Mouse (Mus musculus) lung, postnatal 10 days (tissue): Measurements from ENCODE around the gene Tpsg1.

Experiments used
- DNase-seq: peaks from one replicate; pipeline ENCODE4 v3.0.0; 2021

Gene Tpsg1

DNA sequence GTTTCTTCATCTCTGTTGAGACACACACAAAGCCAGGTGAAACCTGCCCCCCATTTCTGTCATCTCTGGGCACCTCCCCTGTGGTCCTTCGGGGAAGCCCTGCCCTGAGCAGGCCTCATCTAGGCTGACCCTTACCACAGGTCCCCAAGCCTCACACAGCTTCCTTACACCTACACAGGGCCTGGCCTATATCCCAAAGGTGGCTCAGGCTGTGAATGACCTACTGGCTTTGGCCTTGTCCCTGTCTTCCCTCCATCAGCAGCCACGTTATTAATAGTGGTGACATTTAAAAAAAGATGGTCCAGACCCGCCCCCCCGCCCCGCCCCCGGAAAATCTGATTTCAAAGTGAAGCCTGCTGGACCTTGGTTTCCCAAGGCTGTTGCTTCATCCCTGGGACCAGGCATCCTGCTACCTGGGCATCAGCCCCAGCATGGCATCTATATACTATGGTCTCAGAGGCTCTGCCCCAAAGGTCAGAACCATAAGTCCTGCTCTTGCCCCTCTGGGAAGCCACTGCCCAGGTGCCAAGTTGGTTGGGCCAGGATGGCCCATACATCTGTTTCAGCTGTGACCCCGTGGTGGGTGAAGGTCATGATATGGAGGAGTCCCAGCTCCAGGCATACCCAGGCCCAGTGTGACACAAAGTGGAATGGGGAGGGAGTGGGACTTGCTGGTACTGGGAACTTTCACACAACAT is 39.4 kb downstream of the Tpsg1 start:
- DNase-seq, result no peak

DNA sequence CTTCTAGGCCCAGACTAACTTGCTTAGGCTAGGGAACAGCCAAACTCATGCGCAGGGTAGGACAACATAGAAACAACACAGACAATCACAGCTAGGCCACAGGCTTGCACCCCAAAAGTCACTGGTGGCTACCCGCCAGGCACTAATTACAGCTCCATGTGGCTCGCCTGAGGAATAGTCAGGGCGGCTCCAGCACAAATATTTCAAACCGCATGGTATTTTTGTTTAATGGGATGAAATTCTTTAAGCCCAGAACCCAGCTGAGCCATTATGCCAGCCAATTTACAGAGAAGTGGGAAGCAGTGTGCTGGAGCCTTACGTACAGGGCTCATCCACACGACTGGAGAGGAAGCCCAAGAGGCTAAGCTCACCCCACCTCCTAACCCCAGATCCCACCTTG is 40.5 kb downstream of the Tpsg1 start:
- DNase-seq, result no peak

DNA sequence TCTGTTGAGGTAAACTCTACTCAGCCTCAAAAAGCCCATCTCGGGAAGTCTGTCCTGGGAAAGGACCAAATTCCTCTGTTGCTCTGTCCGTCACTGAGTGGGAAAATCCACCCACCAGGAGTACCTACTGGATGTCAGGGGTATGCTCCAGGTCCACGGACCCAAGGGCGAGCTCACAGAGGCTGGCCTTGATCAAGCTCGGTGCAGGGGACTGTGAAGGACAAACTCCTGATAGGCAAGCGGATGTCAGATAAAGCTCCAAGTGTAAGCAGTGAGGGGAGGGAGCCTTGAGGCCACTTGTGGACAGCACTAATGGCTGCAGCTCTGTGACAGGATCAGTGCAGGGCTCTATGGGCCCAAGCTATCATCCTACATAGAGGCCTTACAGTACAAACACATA is 41.1 kb downstream of the Tpsg1 start:
- DNase-seq, result no peak

DNA sequence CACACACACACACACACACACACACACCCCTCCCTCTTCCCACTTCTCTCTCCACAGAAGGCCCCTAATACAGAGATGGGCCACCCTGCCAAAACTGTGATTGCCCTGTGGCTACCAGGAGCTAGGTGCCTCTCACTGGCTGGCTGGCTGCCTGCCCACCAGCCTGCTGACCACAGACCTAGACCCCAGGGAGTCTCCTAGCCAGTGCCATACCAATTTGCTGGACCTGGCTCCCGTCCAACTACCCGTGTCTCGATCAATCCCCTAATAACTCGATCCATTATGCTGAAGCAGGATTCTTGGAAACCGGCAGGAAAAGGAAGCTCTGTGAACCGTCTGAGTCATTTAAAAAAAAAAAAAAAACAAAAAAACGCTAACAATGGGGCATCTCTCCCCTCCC is 41.7 kb downstream of the Tpsg1 start:
- DNase-seq, result no peak

DNA sequence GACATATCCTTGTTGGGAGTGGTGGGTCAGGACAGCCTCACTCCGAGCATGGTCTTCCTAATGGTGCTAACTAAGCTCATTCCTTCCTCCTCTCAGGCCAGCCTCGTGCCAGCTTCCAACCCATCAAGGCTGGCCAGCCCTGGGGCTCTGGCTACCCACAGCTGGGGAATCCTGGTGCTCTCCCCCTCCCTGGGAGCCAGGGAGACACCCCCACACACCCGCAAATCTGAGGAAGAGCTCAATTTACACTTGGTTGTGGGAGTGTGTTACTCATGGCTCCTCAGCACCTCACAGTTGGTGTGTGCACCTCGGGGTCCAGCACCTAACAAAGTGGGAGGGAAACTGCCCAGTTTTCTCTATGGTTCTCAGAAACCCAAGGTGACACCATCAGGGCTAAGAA is 42.2 kb downstream of the Tpsg1 start:
- DNase-seq, result no peak

DNA sequence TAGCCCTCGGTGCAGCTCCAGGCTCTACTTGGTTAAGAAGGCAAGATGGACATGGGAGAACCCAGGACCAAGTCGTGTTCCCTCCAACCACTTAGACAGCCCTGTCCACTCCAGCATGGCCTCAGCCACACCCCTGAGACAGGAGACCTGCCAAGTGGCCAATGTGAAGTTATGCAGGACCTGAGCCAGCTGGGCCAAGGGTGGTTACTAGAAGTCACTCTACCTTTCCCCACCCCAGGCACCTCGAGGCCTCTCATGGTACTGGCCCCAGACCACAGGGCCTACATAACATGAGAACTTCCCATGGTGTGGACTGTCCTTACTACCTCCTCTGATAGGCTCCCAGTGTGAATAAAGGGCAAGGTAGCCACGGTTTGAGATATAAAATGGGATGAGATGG is 45.1 kb downstream of the Tpsg1 start:
- DNase-seq, result no peak

DNA sequence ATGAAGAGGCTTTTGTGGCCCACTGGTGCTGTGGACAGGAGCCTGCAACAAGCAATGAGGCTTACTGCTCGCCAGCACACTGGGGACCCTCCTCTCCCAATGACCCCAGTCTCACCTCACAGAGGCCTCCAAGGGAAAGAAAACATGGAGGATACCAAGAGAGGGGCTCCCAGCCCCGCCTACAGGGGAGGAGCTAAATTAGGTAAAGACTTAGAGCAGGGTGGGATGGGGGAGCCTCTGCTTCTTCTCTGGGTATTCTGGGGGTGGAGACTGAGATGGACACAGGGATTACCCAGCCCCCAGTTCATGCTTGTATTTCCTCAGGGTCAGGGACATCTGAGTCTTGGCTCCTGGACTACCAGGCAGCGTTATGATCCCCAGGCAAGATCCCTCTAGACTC is 45.8 kb downstream of the Tpsg1 start:
- no peak for DNase-seq

DNA sequence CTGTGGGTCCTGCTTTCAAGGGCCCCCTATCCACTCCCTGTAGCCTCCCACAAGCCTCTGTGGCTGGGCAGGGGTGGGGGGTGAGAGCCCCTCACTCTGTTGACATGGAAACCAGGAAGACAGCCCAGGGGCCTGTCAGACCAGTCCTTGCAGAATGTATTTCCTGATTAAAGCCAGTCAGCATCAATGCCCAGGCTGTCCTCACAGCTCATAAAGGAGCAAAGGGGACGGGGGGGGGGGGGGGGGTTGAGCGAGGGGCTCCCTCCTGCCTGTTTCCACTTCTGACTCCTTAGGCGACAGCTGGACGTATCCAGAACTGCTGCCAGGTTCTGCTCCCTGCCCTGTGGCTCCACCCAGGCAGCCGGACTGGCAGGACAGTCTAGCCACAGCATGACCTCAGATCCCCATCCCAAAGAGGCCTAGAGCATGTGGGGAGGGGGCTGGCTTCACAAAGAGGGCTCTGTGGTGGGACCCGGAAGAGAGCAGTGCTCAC is 46.4 kb downstream of the Tpsg1 start:
- no peak for DNase-seq

DNA sequence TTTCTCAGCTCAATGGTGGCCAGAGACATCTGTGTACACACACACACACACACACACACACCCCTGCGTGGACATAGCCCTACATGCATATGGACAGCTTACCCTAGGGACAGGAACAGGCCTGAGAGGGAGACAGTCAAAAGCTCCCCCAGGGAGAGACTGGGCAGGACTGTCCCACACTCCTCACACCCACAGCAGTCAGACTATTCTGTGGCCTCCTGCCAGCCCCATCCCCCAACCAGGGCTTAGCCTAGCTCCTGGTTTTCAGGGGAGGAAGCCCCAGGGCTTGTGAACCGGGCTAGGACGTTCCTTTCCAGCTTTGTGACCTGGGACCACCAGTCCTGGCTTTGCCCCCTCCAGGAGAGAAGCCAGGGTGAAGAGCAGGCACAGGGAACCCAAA is 47.1 kb downstream of the Tpsg1 start:
- DNase-seq, result peak; percentile 50

DNA sequence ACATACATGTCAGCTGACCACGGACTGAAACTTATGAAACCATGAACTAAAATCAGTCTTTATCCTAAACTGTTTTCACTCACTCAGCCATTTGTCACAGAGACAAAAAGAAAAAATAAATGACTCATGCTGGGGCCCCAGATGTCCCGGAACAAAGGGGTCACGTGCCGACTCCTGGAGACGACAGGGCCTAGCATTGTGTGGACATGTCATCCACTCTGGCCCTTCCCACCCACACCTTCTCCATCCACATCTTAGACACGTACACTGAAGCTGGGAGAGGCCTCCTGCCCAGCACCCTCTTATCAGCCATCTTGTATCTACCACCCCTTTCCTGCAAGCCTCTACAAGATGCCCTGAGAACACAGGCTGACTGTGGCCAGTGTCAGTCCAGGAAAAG is 48.9 kb downstream of the Tpsg1 start:
- DNase-seq, result no peak

DNA sequence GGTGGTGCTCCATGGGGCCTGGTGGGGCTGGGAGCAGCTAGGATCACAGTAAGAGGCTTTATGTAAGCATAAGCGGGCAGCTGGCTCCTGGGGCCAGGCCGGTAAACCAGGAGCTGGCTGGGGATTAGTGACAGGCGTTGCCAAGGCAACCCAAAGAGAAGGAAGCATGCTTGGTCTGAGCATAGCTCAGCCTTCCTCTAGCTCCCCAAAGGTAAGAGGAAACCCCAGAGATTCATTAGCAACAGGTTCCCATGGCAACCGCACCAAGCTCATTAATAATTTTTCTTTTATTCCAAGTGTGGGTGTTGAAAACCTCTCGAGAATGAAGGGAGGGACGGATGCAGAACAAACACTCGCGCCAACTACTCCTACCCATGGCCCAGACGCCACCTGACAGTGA is 49.9 kb downstream of the Tpsg1 start:
- DNase-seq, result no peak

DNA sequence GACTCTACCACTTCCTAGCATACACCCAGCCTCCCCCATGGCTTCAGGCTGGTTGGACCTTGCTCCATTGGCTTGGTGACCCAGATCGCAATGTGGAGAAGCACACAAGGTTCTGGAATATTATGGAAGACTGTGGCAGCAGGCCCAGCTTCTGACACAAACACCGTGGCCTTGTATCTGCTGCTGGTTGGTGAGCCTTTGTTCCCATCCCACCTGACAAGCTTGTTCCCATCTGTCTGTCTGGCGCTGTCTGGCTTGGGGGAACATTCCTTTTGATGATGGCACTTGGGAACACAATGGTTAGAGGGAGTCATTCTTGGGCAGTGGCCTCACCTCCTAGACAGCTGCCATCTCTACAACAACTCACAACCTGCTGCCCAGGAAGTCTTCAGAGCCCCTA is 51.9 kb downstream of the Tpsg1 start:
- DNase-seq, result no peak
